Mouse (Mus musculus): ENCODE results near the gene Celsr2. TPM values are rescaled to one million over a fixed set of nuclear protein-coding genes. Genes with fewer than 3 reads are reported as not detected.
A peak's percentile ranks its signal among the peaks of the same experiment; 100 is the strongest.

The Celsr2 gene
- polyA plus RNA-seq (2015; fragmentation: Nextera tagmentation; extraction: Ambion mirVana): 12.2 and 13.6 TPM in 2 replicates

GRCm38 (mm10) chr3:108414857-108415830 is at the start of gene Celsr2:
Celsr2 (minus strand) TSS chr3:108415552.
- ATAC-seq (ENCODE audit: insufficient read depth, low FRiP score, low read depth): no peak; the same call in 1 of the 2 replicates
- Histone ChIP-seq H3K27me3 (replicated peaks) (0 out of 2 replicates have a peak, but pooled peaks cover 4% of the 10 kb centered on the region), H3K4me3 (replicated peaks) (peak within 1 kb of the TSS; percentile 82), H3K4me2 (peak within 1 kb of the TSS; percentile 97), H3K9ac (peak within 1 kb of the TSS; percentile 64), H3K4me1 (peaks cover 23% of the 10 kb centered on the region), H3K9me3 (no peaks in the 10 kb centered on the region), H3K36me3 (peaks cover 21% of the 10 kb centered on the region), H3K27ac (peak within 1 kb of the TSS; percentile 73; the same call in 1 of the 2 replicates)
- 7% methylated on average over 66 of the region's 67 CpGs for WGBS

DNA sequence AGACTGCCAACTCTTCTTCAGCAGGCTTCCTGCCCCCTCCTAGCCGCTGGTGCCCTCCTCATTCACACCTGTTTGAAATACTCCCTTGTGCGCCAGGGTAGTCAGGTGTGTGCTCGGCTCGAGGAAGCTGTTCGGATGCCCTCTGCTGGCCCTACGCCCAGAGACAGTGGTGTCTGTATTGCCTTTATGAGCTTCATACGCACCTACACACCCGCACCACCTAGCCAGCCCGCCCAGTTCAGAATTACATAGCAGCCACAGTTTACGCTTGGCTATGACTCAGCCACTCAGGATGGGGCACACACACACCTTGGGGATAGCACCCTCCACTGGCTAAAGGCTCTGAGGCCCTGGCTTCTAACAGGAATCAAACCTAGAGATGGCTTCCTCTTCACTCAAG is 43.5 kb upstream of the Celsr2 start:
- H3K9ac ChIP-seq: no peak overlapping the region
- no peak overlapping the region for H3K4me3 ChIP-seq (replicated peaks)
- H3K27ac ChIP-seq: no peak overlapping the region
- WGBS: 27% methylated on average over 10 of the region's 10 CpGs
- H3K36me3 ChIP-seq: no peaks in the 10 kb centered on the region
- H3K27me3 ChIP-seq (replicated peaks): no peaks in the 10 kb centered on the region
- 0 out of 2 replicates have a peak overlapping the region, but pooled peaks have one; percentile 32 for H3K4me2 ChIP-seq
- ATAC-seq (ENCODE audit: insufficient read depth, low FRiP score, low read depth): peak; percentile 86
- no peaks in the 10 kb centered on the region for H3K9me3 ChIP-seq
- H3K4me1 ChIP-seq: 0 out of 2 replicates have a peak, but pooled peaks cover 3% of the 10 kb centered on the region

DNA sequence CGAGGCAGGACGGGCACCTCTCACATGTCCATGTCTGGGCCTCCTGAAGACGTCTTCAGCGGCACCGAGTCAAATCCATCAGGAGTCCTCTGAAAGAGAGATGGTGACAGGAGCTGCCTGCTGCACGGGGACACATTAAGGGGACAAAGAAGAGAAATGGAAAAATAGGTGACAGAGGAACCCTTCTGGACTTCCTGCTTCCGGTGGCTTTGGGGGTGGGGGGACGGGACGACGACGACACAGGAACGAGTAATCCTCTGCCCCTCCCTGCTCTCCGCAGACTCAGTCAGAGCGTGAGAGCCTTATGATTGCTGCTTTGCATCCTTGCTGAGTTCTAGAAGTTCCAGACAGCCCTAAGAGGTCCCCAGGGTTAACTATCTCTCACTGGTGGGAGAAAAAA is 43.0 kb upstream of the Celsr2 start:
- Histone ChIP-seq H3K9ac (no peak overlapping the region), H3K4me2 (0 out of 2 replicates have a peak overlapping the region, but pooled peaks have one; percentile 32), H3K27me3 (replicated peaks) (no peaks in the 10 kb centered on the region), H3K27ac (no peak overlapping the region), H3K9me3 (no peaks in the 10 kb centered on the region), H3K36me3 (no peaks in the 10 kb centered on the region), H3K4me1 (0 out of 2 replicates have a peak, but pooled peaks cover 3% of the 10 kb centered on the region), H3K4me3 (replicated peaks) (no peak overlapping the region)
- 56% methylated on average over 14 of the region's 14 CpGs for WGBS
- no peak; the same call in 1 of the 2 replicates for ATAC-seq (ENCODE audit: insufficient read depth, low FRiP score, low read depth)

- ATAC-seq (ENCODE audit: insufficient read depth, low FRiP score, low read depth): no peak
- Histone ChIP-seq H3K4me2 (no peak overlapping the region), H3K9me3 (no peaks in the 10 kb centered on the region), H3K4me1 (0 out of 2 replicates have a peak, but pooled peaks cover 3% of the 10 kb centered on the region), H3K9ac (no peak overlapping the region), H3K27ac (no peak overlapping the region), H3K27me3 (replicated peaks) (no peaks in the 10 kb centered on the region), H3K4me3 (replicated peaks) (no peak overlapping the region), H3K36me3 (no peaks in the 10 kb centered on the region)
- WGBS: 70% methylated on average over 1 of the region's 1 CpGs
Measured at GRCm38 (mm10) chr3:108454172-108454571, 38.8 kb upstream of the Celsr2 start.

DNA sequence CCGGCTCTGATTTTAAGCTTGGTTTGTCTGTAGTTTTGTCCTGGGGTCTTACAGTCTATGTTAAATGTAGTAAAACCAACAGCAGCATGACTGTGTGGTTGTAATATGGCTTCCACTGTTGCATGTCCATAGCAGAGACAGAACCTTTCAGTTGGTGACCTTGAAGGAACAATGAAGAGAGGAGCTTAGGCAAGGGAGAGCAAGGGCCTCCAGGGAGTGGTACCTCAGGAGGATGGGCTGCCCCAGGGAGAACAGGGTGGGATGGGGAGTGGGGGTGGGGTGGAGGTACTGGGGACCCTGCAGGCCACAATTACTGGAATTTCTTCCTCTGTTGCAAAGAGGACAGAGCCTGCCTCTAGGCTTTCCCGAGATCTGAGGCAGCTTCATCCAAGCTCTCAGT is 36.6 kb upstream of the Celsr2 start:
- 73% methylated on average over 2 of the region's 2 CpGs for WGBS
- Histone ChIP-seq H3K27ac (no peak overlapping the region), H3K27me3 (replicated peaks) (no peaks in the 10 kb centered on the region), H3K4me2 (no peak overlapping the region), H3K4me1 (no peaks in the 10 kb centered on the region), H3K9ac (no peak overlapping the region), H3K9me3 (no peaks in the 10 kb centered on the region), H3K4me3 (replicated peaks) (no peak overlapping the region), H3K36me3 (no peaks in the 10 kb centered on the region)
- ATAC-seq (ENCODE audit: insufficient read depth, low FRiP score, low read depth): no peak

- Histone ChIP-seq H3K9ac (peak overlapping the region; percentile 75; the same call in 1 of the 2 replicates), H3K4me3 (replicated peaks) (peak overlapping the region; percentile 86), H3K27ac (peak overlapping the region; percentile 82), H3K9me3 (no peaks in the 10 kb centered on the region), H3K4me1 (peaks cover 12% of the 10 kb centered on the region; the same call in 1 of the 2 replicates), H3K36me3 (no peaks in the 10 kb centered on the region), H3K4me2 (peak overlapping the region; percentile 69), H3K27me3 (replicated peaks) (no peaks in the 10 kb centered on the region)
- 14% methylated on average over 6 of the region's 6 CpGs for WGBS
- ATAC-seq (ENCODE audit: insufficient read depth, low FRiP score, low read depth): no peak
Measured at GRCm38 (mm10) chr3:108445366-108445705, 30.0 kb upstream of the Celsr2 start.

DNA sequence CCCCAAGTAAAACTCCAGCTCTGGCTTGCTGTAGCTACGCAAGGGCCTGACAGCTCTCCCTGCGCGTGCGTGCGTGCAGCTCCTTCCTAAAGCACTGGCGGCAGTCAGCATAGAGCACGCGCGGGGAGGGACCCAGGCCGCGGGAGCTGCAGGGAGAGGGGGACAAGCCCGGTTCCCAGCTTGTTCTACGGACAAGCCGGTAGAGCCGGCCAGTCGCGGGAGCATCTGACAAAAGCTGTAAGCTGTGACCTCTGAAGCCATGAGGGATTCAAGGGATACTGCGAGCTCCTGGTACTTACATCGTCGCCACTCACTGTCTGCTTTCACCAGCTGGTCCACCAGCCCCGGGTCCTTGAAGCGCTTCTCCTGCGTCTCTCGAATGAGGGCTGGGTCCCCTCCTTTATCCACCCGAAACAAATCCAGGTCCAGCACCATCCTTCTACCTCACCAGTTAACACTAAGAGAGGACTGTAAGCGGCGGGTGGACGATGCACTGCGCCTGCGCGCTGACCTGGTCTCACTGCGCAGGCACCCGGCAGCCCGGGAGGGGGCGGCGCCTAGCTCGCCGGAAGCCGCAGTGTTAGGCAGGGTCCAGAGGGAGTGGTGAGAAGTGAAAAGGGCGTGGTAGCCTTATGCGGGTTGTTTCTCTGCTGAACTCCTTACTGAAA is 29.5 kb upstream of the Celsr2 start, which contains the start of gene Sars:
Gene Sars (minus strand): TSS at position 512 of the 668 bp plus-strand sequence.
- WGBS: under 1% methylated on average over 41 of the region's 41 CpGs
- H3K4me2 ChIP-seq: peak within 1 kb of the TSS; percentile 69
- H3K4me3 ChIP-seq (replicated peaks): peak within 1 kb of the TSS; percentile 86
- no peaks in the 10 kb centered on the region for H3K27me3 ChIP-seq (replicated peaks)
- peak within 1 kb of the TSS; percentile 75 for H3K9ac ChIP-seq
- no peaks in the 10 kb centered on the region for H3K36me3 ChIP-seq
- peaks cover 12% of the 10 kb centered on the region; the same call in 1 of the 2 replicates for H3K4me1 ChIP-seq
- H3K9me3 ChIP-seq: no peaks in the 10 kb centered on the region
- peak; percentile 98 for ATAC-seq (ENCODE audit: insufficient read depth, low FRiP score, low read depth)
- peak within 1 kb of the TSS; percentile 90 for H3K27ac ChIP-seq

- no peaks in the 10 kb centered on the region for H3K9me3 ChIP-seq
- H3K4me3 ChIP-seq (replicated peaks): peak overlapping the region; percentile 86
- 11% methylated on average over 8 of the region's 8 CpGs for WGBS
- no peak for ATAC-seq (ENCODE audit: insufficient read depth, low FRiP score, low read depth)
- H3K9ac ChIP-seq: peak overlapping the region; percentile 75
- peak overlapping the region; percentile 90; the same call in 1 of the 2 replicates for H3K27ac ChIP-seq
- H3K36me3 ChIP-seq: no peaks in the 10 kb centered on the region
- no peaks in the 10 kb centered on the region for H3K27me3 ChIP-seq (replicated peaks)
- peak overlapping the region; percentile 69 for H3K4me2 ChIP-seq
- peaks cover 12% of the 10 kb centered on the region; the same call in 1 of the 2 replicates for H3K4me1 ChIP-seq
Measured at GRCm38 (mm10) chr3:108444029-108444428, 28.7 kb upstream of the Celsr2 start.

GRCm38 (mm10) chr3:108436380-108436714 is 21.0 kb upstream of the Celsr2 start:
- H3K36me3 ChIP-seq: peaks cover 40% of the 10 kb centered on the region
- no peaks in the 10 kb centered on the region for H3K27me3 ChIP-seq (replicated peaks)
- no peak overlapping the region for H3K9ac ChIP-seq
- H3K4me2 ChIP-seq: no peak overlapping the region
- ATAC-seq (ENCODE audit: insufficient read depth, low FRiP score, low read depth): no peak
- H3K4me3 ChIP-seq (replicated peaks): no peak overlapping the region
- no peaks in the 10 kb centered on the region for H3K9me3 ChIP-seq
- 80% methylated on average over 7 of the region's 7 CpGs for whole genome bisulfite sequencing
- no peaks in the 10 kb centered on the region for H3K4me1 ChIP-seq
- no peak overlapping the region for H3K27ac ChIP-seq

GRCm38 (mm10) chr3:108435701-108436379 is 20.5 kb upstream of the Celsr2 start:
- Histone ChIP-seq H3K4me3 (replicated peaks) (no peak overlapping the region), H3K27ac (no peak overlapping the region), H3K36me3 (peaks cover 45% of the 10 kb centered on the region), H3K9ac (no peak overlapping the region), H3K27me3 (replicated peaks) (no peaks in the 10 kb centered on the region), H3K9me3 (no peaks in the 10 kb centered on the region), H3K4me2 (no peak overlapping the region), H3K4me1 (no peaks in the 10 kb centered on the region)
- 77% methylated on average over 17 of the region's 17 CpGs for WGBS
- ATAC-seq (ENCODE audit: insufficient read depth, low FRiP score, low read depth): no peak

DNA sequence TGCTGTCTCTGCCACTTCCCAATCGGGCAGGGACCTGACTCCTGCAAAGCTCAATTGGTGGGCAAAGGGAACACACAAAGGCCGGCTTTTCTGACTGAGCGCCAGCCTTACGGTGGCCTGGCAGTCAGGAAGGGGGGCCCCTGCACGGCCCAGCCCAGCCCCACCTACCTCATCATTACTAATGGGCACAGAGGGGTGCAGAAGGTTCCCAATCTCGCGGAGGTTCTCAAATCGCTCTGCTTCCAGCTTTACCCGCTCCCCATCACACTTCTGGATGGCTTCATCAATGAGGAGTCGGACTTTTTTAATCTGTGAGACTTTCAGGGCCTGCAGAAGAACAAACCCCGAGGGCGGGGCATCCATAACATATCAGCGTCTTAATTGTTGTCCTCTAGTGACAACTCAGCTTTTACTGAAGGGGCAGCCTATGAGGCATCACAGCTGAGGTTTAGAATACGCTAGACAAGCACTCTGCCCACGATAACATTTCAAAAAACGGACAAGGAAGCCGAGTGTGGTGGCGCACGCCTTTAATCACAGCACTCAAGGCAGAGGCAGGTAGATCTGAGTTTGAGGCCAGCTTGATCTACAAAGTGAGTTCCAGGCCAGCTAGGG is 18.6 kb upstream of the Celsr2 start:
- ATAC-seq (ENCODE audit: insufficient read depth, low FRiP score, low read depth): 0 out of 2 replicates have a peak, but pooled peaks have one; percentile 16
- Histone ChIP-seq H3K4me3 (replicated peaks) (no peak overlapping the region), H3K36me3 (peaks cover 55% of the 10 kb centered on the region), H3K4me2 (no peak overlapping the region), H3K27me3 (replicated peaks) (no peaks in the 10 kb centered on the region), H3K4me1 (no peaks in the 10 kb centered on the region), H3K27ac (no peak overlapping the region), H3K9ac (no peak overlapping the region), H3K9me3 (no peaks in the 10 kb centered on the region)
- WGBS: 58% methylated on average over 19 of the region's 19 CpGs
